Mouse (Mus musculus): ENCODE data around the gene Ddx43.
A peak's percentile ranks its signal among the peaks of the same experiment; 100 is the strongest.
"Not testable (repeated sequence)": the region's sequence is repeated elsewhere in the genome, so short reads cannot be mapped to it uniquely, and the experiment has no call there.

The Ddx43 gene

GRCm38 (mm10) chr9:78395630-78396351 lies at the start of gene Ddx43:
Gene Ddx43, plus strand, starts transcription at chr9:78395777.
- DNase-seq (ENCODE audit: low spot score): no peak

GRCm38 (mm10) chr9:78347004-78347403 lies 48.6 kb upstream of the Ddx43 start:
- DNase-seq (ENCODE audit: low spot score): no peak

- not testable (repeated sequence) for DNase-seq (ENCODE audit: low spot score)
Measured at GRCm38 (mm10) chr9:78348206-78349004, 47.2 kb upstream of the Ddx43 start.

GRCm38 (mm10) chr9:78349141-78349540 lies 46.4 kb upstream of the Ddx43 start:
- DNase-seq (ENCODE audit: low spot score): not testable (repeated sequence)

- not testable (repeated sequence) for DNase-seq (ENCODE audit: low spot score)
Measured at GRCm38 (mm10) chr9:78350007-78350406, 45.6 kb upstream of the Ddx43 start.

- DNase-seq (ENCODE audit: low spot score): no peak
Measured at GRCm38 (mm10) chr9:78351504-78352220, 43.9 kb upstream of the Ddx43 start.

GRCm38 (mm10) chr9:78354665-78355578 lies 40.7 kb upstream of the Ddx43 start:
- no peak for DNase-seq (ENCODE audit: low spot score)

- no peak for DNase-seq (ENCODE audit: low spot score)
Measured at GRCm38 (mm10) chr9:78355611-78356010, 40.0 kb upstream of the Ddx43 start, which contains the start of gene Gsta2. Gene Gsta2, minus strand, starts transcription at chr9:78355788.

- peak; percentile 32 for DNase-seq (ENCODE audit: low spot score)
Measured at GRCm38 (mm10) chr9:78358053-78358452, 37.5 kb upstream of the Ddx43 start.

- no peak for DNase-seq (ENCODE audit: low spot score)
Measured at GRCm38 (mm10) chr9:78359750-78360483, 35.7 kb upstream of the Ddx43 start.

- no peak for DNase-seq (ENCODE audit: low spot score)
Measured at GRCm38 (mm10) chr9:78360484-78360872, 35.1 kb upstream of the Ddx43 start.

- DNase-seq (ENCODE audit: low spot score): no peak
Measured at GRCm38 (mm10) chr9:78363374-78363773, 32.2 kb upstream of the Ddx43 start.

GRCm38 (mm10) chr9:78364701-78365100 lies 30.9 kb upstream of the Ddx43 start:
- DNase-seq (ENCODE audit: low spot score): no peak

GRCm38 (mm10) chr9:78365850-78366544 lies 29.6 kb upstream of the Ddx43 start:
- no peak for DNase-seq (ENCODE audit: low spot score)

- not testable (repeated sequence) for DNase-seq (ENCODE audit: low spot score)
Measured at GRCm38 (mm10) chr9:78367959-78368358, 27.6 kb upstream of the Ddx43 start, which contains the start of gene Dppa5a. Gene Dppa5a, minus strand, starts transcription at chr9:78368177.

GRCm38 (mm10) chr9:78368671-78369293 lies 26.8 kb upstream of the Ddx43 start:
- no peak for DNase-seq (ENCODE audit: low spot score)

- no peak for DNase-seq (ENCODE audit: low spot score)
Measured at GRCm38 (mm10) chr9:78369349-78369748, 26.2 kb upstream of the Ddx43 start.

GRCm38 (mm10) chr9:78369786-78370185 lies 25.8 kb upstream of the Ddx43 start:
- no peak for DNase-seq (ENCODE audit: low spot score)

- DNase-seq (ENCODE audit: low spot score): no peak
Measured at GRCm38 (mm10) chr9:78371441-78371840, 24.1 kb upstream of the Ddx43 start.

Data from urinary bladder, postnatal 10 days (tissue).